Mouse (Mus musculus) embryonic fibroblast, embryonic 13.5 days (primary cell): ENCODE data around the gene Fbxl21.

ENCODE experiments used
- CTCF ChIP-seq: IDR thresholded peaks from 2 replicates; pipeline ENCODE4 v1.5.1; 2011; ENCODE audit warnings: mild to moderate bottlenecking, control low read depth, low read length, moderate library complexity, borderline replicate concordance; ENCODE audit not compliant: insufficient read depth
- POLR2A ChIP-seq: IDR thresholded peaks from 2 replicates; pipeline ENCODE4 v1.6.1; 2011; ENCODE audit warnings: low read depth, mild to moderate bottlenecking, control low read depth, low read length, moderate library complexity

DNA sequence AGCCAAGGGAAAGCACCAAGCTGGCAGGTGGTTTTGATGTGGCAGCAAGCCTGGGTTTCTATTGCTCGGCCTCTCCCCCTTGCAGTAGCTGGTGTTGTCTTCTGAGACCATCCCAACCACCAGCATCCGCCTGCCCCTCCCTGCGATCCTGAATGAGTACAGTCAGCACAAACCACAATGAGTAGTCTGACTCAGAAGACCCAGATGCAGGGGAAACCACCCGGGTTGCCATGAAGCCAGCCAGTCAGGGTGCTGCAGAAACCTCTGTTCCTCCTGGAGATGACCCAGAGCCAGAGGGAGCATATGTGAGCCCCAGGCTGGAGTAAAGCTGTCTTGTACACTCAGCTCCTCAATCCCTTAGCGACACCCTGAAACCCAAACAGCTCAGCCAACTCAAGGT is 45.5 kb upstream of the Fbxl21 start:
- no peak for TF ChIP-seq CTCF
- no peak for TF ChIP-seq POLR2A
